In genomic region chr2:109983435-109983834, GRCm38 (mm10) we compare ENCODE assay signal across 17 mouse cellular contexts.
"Had no signal": no experiment of that assay in that cellular context is flagged by ENCODE, and none has a peak within 500 bp of the region (broad histone marks: within the 10 kb centered on the region; RNA-seq: fewer than 3 reads in every experiment).

No protein-coding gene starts in this region.

- H3K4me2 ChIP-seq: hindbrain, embryonic 14.5 days; intestine, embryonic 15.5 days; limb, embryonic 12.5 days; liver, embryonic 13.5 days; neural tube, embryonic 15.5 days; stomach, embryonic 15.5 days had no signal

- H3K27me3 ChIP-seq: intestine, embryonic 15.5 days; limb, embryonic 12.5 days; liver, embryonic 13.5 days; neural tube, embryonic 15.5 days; stomach, embryonic 15.5 days had no signal

- H3K9me3 ChIP-seq: intestine, embryonic 15.5 days; limb, embryonic 12.5 days; liver, embryonic 13.5 days; midbrain, embryonic 10.5 days; neural tube, embryonic 15.5 days; stomach, embryonic 15.5 days had no signal

- H3K4me3 ChIP-seq: intestine, embryonic 15.5 days; layer of hippocampus, adult 2 months; limb, embryonic 12.5 days; liver, embryonic 13.5 days; midbrain, embryonic 10.5 days; myocyte; neural tube, embryonic 15.5 days; stomach, embryonic 15.5 days had no signal

- H3K36me3 ChIP-seq: intestine, embryonic 15.5 days; limb, embryonic 12.5 days; liver, embryonic 13.5 days; neural tube, embryonic 15.5 days; stomach, embryonic 15.5 days had no signal

- DNase-seq: liver, embryonic 13.5 days; lung, adult 2 months; lung, postnatal 36 days; midbrain, embryonic 14.5 days; right cerebral cortex, adult 18-20 months; right cerebral cortex, postnatal 25 days; spleen, adult 18-20 months; thymus, postnatal 14 days had no signal

- ATAC-seq: intestine, embryonic 15.5 days; lung, postnatal 0 days had no signal

- H3K9ac ChIP-seq: hindbrain, embryonic 14.5 days; intestine, embryonic 15.5 days; limb, embryonic 12.5 days; liver, embryonic 13.5 days; neural tube, embryonic 15.5 days; stomach, embryonic 15.5 days had no signal

- H3K27ac ChIP-seq: hindbrain, embryonic 14.5 days; intestine, embryonic 15.5 days; layer of hippocampus, adult 2 months; limb, embryonic 12.5 days; liver, embryonic 13.5 days; midbrain, embryonic 10.5 days; neural tube, embryonic 15.5 days; stomach, embryonic 15.5 days had no signal
